Mouse (Mus musculus) brain, embryonic 18.5 days (tissue): ENCODE results near the gene Tmem94.
A peak's percentile ranks its signal among the peaks of the same experiment; 100 is the strongest.

Experiments used
- DNase-seq: peaks from one replicate; pipeline ENCODE4 v3.0.0-alpha.2; 2012; ENCODE audit warnings: low read depth, low spot score

Gene Tmem94

GRCm38 (mm10) chr11:115766356-115766943 lies 1.2 kb downstream of the Tmem94 start:
- no peak for DNase-seq

GRCm38 (mm10) chr11:115766981-115767380 lies 1.7 kb downstream of the Tmem94 start:
- no peak for DNase-seq

- DNase-seq = no peak
Observed at GRCm38 (mm10) chr11:115768896-115769295, 3.7 kb downstream of the Tmem94 start.

- DNase-seq = no peak
Observed at GRCm38 (mm10) chr11:115774653-115775052, 9.4 kb downstream of the Tmem94 start.

GRCm38 (mm10) chr11:115775821-115776665 lies 10.8 kb downstream of the Tmem94 start:
- no peak for DNase-seq

GRCm38 (mm10) chr11:115776954-115777353 lies 11.7 kb downstream of the Tmem94 start:
- no peak for DNase-seq

- DNase-seq = no peak
Observed at GRCm38 (mm10) chr11:115777487-115778335, 12.5 kb downstream of the Tmem94 start.

GRCm38 (mm10) chr11:115779038-115779571 lies 13.9 kb downstream of the Tmem94 start:
- no peak for DNase-seq

GRCm38 (mm10) chr11:115780141-115781070 lies 15.2 kb downstream of the Tmem94 start:
- peak; percentile 66 for DNase-seq

- DNase-seq = no peak
Observed at GRCm38 (mm10) chr11:115786473-115786872, 21.2 kb downstream of the Tmem94 start.

GRCm38 (mm10) chr11:115789787-115790186 lies 24.6 kb downstream of the Tmem94 start:
- no peak for DNase-seq

- DNase-seq = no peak
Observed at GRCm38 (mm10) chr11:115791919-115792318, 26.7 kb downstream of the Tmem94 start.

- no peak for DNase-seq
Observed at GRCm38 (mm10) chr11:115792353-115792752, 27.1 kb downstream of the Tmem94 start.

GRCm38 (mm10) chr11:115796898-115797297 lies 31.7 kb downstream of the Tmem94 start:
- DNase-seq = no peak

- no peak for DNase-seq
Observed at GRCm38 (mm10) chr11:115797665-115798064, 32.4 kb downstream of the Tmem94 start.

- DNase-seq = no peak
Observed at GRCm38 (mm10) chr11:115800981-115801380, 35.7 kb downstream of the Tmem94 start.

GRCm38 (mm10) chr11:115803072-115803709 lies 38.0 kb downstream of the Tmem94 start:
- DNase-seq = no peak

GRCm38 (mm10) chr11:115805005-115805404 lies 39.8 kb downstream of the Tmem94 start:
- DNase-seq = no peak

- DNase-seq = no peak
Observed at GRCm38 (mm10) chr11:115806154-115806553, 40.9 kb downstream of the Tmem94 start.

- no peak for DNase-seq
Observed at GRCm38 (mm10) chr11:115807306-115807705, 42.1 kb downstream of the Tmem94 start.
